Mouse (Mus musculus): ENCODE measurements at regions not wholly inside any gene's neighbourhood (a gene's known extent, or its start where the extent isn't known, plus 50 kb on each side); places are given as distances from the start of the nearest gene placed in this dataset.

- Histone ChIP-seq H3K27ac (replicated peaks; ENCODE audit: low read depth, low read length) (no peak overlapping the region), H3K4me2 (ENCODE audit: low read depth, low read length) (no peak overlapping the region), H3K4me3 (ENCODE audit: low read depth, low read length) (no peak overlapping the region), H3K36me3 (replicated peaks; ENCODE audit: control insufficient read depth, insufficient read depth, low read depth, low read length) (no peaks in the 10 kb centered on the region), H3K27me3 (ENCODE audit: control insufficient read depth, insufficient read depth, low read length) (no peaks in the 10 kb centered on the region), H3K9me3 (replicated peaks; ENCODE audit: control insufficient read depth, low read length) (no peaks in the 10 kb centered on the region), H3K9ac (replicated peaks; ENCODE audit: low read length) (no peak overlapping the region), H3K4me1 (ENCODE audit: control insufficient read depth, insufficient read depth, low read length) (no peaks in the 10 kb centered on the region)
- ATAC-seq (replicated peaks; ENCODE audit: insufficient number of reproducible peaks, low FRiP score, low TSS enrichment, low read depth), result no peak
- 84% methylated on average over 6 of the region's 6 CpGs for WGBS
- no peak for DNase-seq (ENCODE audit: low spot score)
These were observed 152.2 kb upstream of the Rfx3 start for GRCm38 (mm10) chr19:28163195-28163594.

GRCm38 (mm10) chr19:28160582-28160981, 149.6 kb upstream of the Rfx3 start:
- Histone ChIP-seq H3K36me3 (replicated peaks; ENCODE audit: control insufficient read depth, insufficient read depth, low read depth, low read length) (no peaks in the 10 kb centered on the region), H3K27me3 (ENCODE audit: control insufficient read depth, insufficient read depth, low read length) (no peaks in the 10 kb centered on the region), H3K4me2 (ENCODE audit: low read depth, low read length) (no peak overlapping the region), H3K9me3 (replicated peaks; ENCODE audit: control insufficient read depth, low read length) (no peaks in the 10 kb centered on the region), H3K27ac (replicated peaks; ENCODE audit: low read depth, low read length) (no peak overlapping the region), H3K4me1 (ENCODE audit: control insufficient read depth, insufficient read depth, low read length) (no peaks in the 10 kb centered on the region), H3K9ac (replicated peaks; ENCODE audit: low read length) (no peak overlapping the region), H3K4me3 (ENCODE audit: low read depth, low read length) (no peak overlapping the region)
- ATAC-seq (replicated peaks; ENCODE audit: insufficient number of reproducible peaks, low FRiP score, low TSS enrichment, low read depth), result no peak
- 75% methylated on average over 4 of the region's 4 CpGs for WGBS
- peak; percentile 20 for DNase-seq (ENCODE audit: low spot score)

- H3K9me3 ChIP-seq (replicated peaks; ENCODE audit: control insufficient read depth, low read length), result no peaks in the 10 kb centered on the region
- no peak overlapping the region for H3K4me3 ChIP-seq (ENCODE audit: low read depth, low read length)
- no peaks in the 10 kb centered on the region for H3K4me1 ChIP-seq (ENCODE audit: control insufficient read depth, insufficient read depth, low read length)
- H3K4me2 ChIP-seq (ENCODE audit: low read depth, low read length), result no peak overlapping the region
- ATAC-seq (replicated peaks; ENCODE audit: insufficient number of reproducible peaks, low FRiP score, low TSS enrichment, low read depth), result no peak
- no peak for DNase-seq (ENCODE audit: low spot score)
- H3K36me3 ChIP-seq (replicated peaks; ENCODE audit: control insufficient read depth, insufficient read depth, low read depth, low read length), result no peaks in the 10 kb centered on the region
- 82% methylated on average over 3 of the region's 3 CpGs for WGBS
- H3K27ac ChIP-seq (replicated peaks; ENCODE audit: low read depth, low read length), result no peak overlapping the region
- H3K27me3 ChIP-seq (ENCODE audit: control insufficient read depth, insufficient read depth, low read length), result no peaks in the 10 kb centered on the region
- no peak overlapping the region for H3K9ac ChIP-seq (replicated peaks; ENCODE audit: low read length)
These were observed 146.2 kb upstream of the Rfx3 start for GRCm38 (mm10) chr19:28157196-28157595.

GRCm38 (mm10) chr19:28137581-28137980, 126.6 kb upstream of the Rfx3 start:
- 91% methylated on average over 10 of the region's 10 CpGs for WGBS
- ATAC-seq (replicated peaks; ENCODE audit: insufficient number of reproducible peaks, low FRiP score, low TSS enrichment, low read depth), result no peak

GRCm38 (mm10) chr19:28134806-28135205, 123.8 kb upstream of the Rfx3 start:
- Histone ChIP-seq H3K9me3 (replicated peaks; ENCODE audit: control insufficient read depth, low read length) (no peaks in the 10 kb centered on the region), H3K27me3 (ENCODE audit: control insufficient read depth, insufficient read depth, low read length) (no peaks in the 10 kb centered on the region), H3K9ac (replicated peaks; ENCODE audit: low read length) (no peak overlapping the region), H3K4me3 (ENCODE audit: low read depth, low read length) (no peak overlapping the region), H3K4me1 (ENCODE audit: control insufficient read depth, insufficient read depth, low read length) (no peaks in the 10 kb centered on the region), H3K36me3 (replicated peaks; ENCODE audit: control insufficient read depth, insufficient read depth, low read depth, low read length) (no peaks in the 10 kb centered on the region), H3K4me2 (ENCODE audit: low read depth, low read length) (no peak overlapping the region), H3K27ac (replicated peaks; ENCODE audit: low read depth, low read length) (no peak overlapping the region)
- ATAC-seq (replicated peaks; ENCODE audit: insufficient number of reproducible peaks, low FRiP score, low TSS enrichment, low read depth), result no peak
- DNase-seq (ENCODE audit: low spot score), result no peak
- 13% methylated on average over 1 of the region's 1 CpGs for WGBS

More at GRCm38 (mm10) chr19:28137581-28137980, 126.6 kb upstream of the Rfx3 start:
- no peak overlapping the region for H3K4me3 ChIP-seq (ENCODE audit: low read depth, low read length)
- no peaks in the 10 kb centered on the region for H3K4me1 ChIP-seq (ENCODE audit: control insufficient read depth, insufficient read depth, low read length)
- DNase-seq (ENCODE audit: low spot score), result no peak
- H3K9ac ChIP-seq (replicated peaks; ENCODE audit: low read length), result no peak overlapping the region
- H3K4me2 ChIP-seq (ENCODE audit: low read depth, low read length), result no peak overlapping the region
- H3K27ac ChIP-seq (replicated peaks; ENCODE audit: low read depth, low read length), result no peak overlapping the region
- no peaks in the 10 kb centered on the region for H3K9me3 ChIP-seq (replicated peaks; ENCODE audit: control insufficient read depth, low read length)
- no peaks in the 10 kb centered on the region for H3K36me3 ChIP-seq (replicated peaks; ENCODE audit: control insufficient read depth, insufficient read depth, low read depth, low read length)
- no peaks in the 10 kb centered on the region for H3K27me3 ChIP-seq (ENCODE audit: control insufficient read depth, insufficient read depth, low read length)

GRCm38 (mm10) chr19:28111263-28112180, 100.6 kb upstream of the Rfx3 start:
- Histone ChIP-seq H3K9me3 (replicated peaks; ENCODE audit: control insufficient read depth, low read length) (no peaks in the 10 kb centered on the region), H3K4me3 (ENCODE audit: low read depth, low read length) (no peak overlapping the region), H3K27me3 (ENCODE audit: control insufficient read depth, insufficient read depth, low read length) (no peaks in the 10 kb centered on the region), H3K4me1 (ENCODE audit: control insufficient read depth, insufficient read depth, low read length) (no peaks in the 10 kb centered on the region), H3K4me2 (ENCODE audit: low read depth, low read length) (no peak overlapping the region), H3K9ac (replicated peaks; ENCODE audit: low read length) (no peak overlapping the region), H3K27ac (replicated peaks; ENCODE audit: low read depth, low read length) (no peak overlapping the region), H3K36me3 (replicated peaks; ENCODE audit: control insufficient read depth, insufficient read depth, low read depth, low read length) (no peaks in the 10 kb centered on the region)
- ATAC-seq (replicated peaks; ENCODE audit: insufficient number of reproducible peaks, low FRiP score, low TSS enrichment, low read depth), result peak; percentile 48; the same call in 1 of the 2 replicates
- 68% methylated on average over 10 of the region's 10 CpGs for WGBS
- peak; percentile 42 for DNase-seq (ENCODE audit: low spot score)

- ATAC-seq (replicated peaks; ENCODE audit: insufficient number of reproducible peaks, low FRiP score, low TSS enrichment, low read depth), result no peak
- H3K4me1 ChIP-seq (ENCODE audit: control insufficient read depth, insufficient read depth, low read length), result no peaks in the 10 kb centered on the region
- H3K27me3 ChIP-seq (ENCODE audit: control insufficient read depth, insufficient read depth, low read length), result no peaks in the 10 kb centered on the region
- H3K36me3 ChIP-seq (replicated peaks; ENCODE audit: control insufficient read depth, insufficient read depth, low read depth, low read length), result no peaks in the 10 kb centered on the region
- H3K4me3 ChIP-seq (ENCODE audit: low read depth, low read length), result no peak overlapping the region
- H3K9ac ChIP-seq (replicated peaks; ENCODE audit: low read length), result no peak overlapping the region
- DNase-seq (ENCODE audit: low spot score), result no peak
- 30% methylated on average over 9 of the region's 9 CpGs for WGBS
- H3K4me2 ChIP-seq (ENCODE audit: low read depth, low read length), result no peak overlapping the region
- no peak overlapping the region for H3K27ac ChIP-seq (replicated peaks; ENCODE audit: low read depth, low read length)
- no peaks in the 10 kb centered on the region for H3K9me3 ChIP-seq (replicated peaks; ENCODE audit: control insufficient read depth, low read length)
These were observed 84.7 kb upstream of the Rfx3 start for GRCm38 (mm10) chr19:28095620-28096019.

- H3K4me2 ChIP-seq (ENCODE audit: low read depth, low read length), result no peak overlapping the region
- H3K4me1 ChIP-seq (ENCODE audit: control insufficient read depth, insufficient read depth, low read length), result no peaks in the 10 kb centered on the region
- DNase-seq (ENCODE audit: low spot score) (no peak), ATAC-seq (replicated peaks; ENCODE audit: insufficient number of reproducible peaks, low FRiP score, low TSS enrichment, low read depth) (no peak)
- H3K27me3 ChIP-seq (ENCODE audit: control insufficient read depth, insufficient read depth, low read length), result no peaks in the 10 kb centered on the region
- H3K9ac ChIP-seq (replicated peaks; ENCODE audit: low read length), result no peak overlapping the region
- WGBS, result 87% methylated on average over 6 of the region's 6 CpGs
- no peaks in the 10 kb centered on the region for H3K36me3 ChIP-seq (replicated peaks; ENCODE audit: control insufficient read depth, insufficient read depth, low read depth, low read length)
- H3K4me3 ChIP-seq (ENCODE audit: low read depth, low read length), result no peak overlapping the region
- no peak overlapping the region for H3K27ac ChIP-seq (replicated peaks; ENCODE audit: low read depth, low read length)
- no peaks in the 10 kb centered on the region for H3K9me3 ChIP-seq (replicated peaks; ENCODE audit: control insufficient read depth, low read length)
These were observed 81.3 kb upstream of the Rfx3 start for GRCm38 (mm10) chr19:28092252-28092651.
